Mouse (Mus musculus): ENCODE data around the gene Arhgap40.

Arhgap40 gene

DNA sequence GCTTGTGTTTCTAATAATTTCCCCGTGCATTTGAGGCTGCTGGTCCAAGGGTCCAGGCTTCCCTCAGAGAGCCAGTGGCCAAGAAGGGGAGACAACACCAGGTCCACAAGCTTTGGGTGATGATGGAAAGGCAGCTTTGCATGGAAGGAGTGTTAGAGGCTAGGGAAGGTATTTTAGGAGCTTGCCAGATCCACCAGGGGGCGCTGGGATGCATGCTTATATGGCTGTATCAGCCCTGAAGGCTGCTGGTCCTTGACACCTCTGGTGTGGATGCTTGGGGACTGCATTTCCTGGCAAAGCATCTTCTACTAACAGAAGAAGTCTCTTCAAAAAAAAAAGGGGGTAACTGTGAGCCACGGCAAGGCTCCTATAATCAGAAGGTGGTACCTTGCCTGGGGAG lies 37.5 kb downstream of the Arhgap40 start:
- peak; percentile 55 to 71 for DNase-seq (ENCODE audit: low spot score in 2 of 2)

DNA sequence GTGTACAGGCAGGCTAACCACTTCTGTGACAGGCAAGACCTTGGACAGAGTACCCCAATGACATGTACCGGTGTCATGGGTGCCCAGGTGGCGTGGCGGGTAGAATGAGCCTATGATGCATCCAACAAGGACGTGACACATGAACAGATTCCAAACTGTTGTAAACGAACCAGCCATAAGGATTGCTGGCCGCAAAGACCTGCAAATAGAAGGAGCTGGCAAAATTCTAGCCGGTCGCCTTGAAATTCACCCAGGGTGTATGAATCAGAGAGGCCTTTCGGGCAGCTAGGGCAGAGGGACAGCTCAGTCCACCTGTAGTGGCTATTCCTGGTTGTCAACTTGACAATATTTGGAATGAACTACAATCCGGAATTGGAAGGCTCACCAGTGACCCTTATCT lies 41.8 kb downstream of the Arhgap40 start:
- DNase-seq (ENCODE audit: low spot score in 2 of 2): no peak

DNA sequence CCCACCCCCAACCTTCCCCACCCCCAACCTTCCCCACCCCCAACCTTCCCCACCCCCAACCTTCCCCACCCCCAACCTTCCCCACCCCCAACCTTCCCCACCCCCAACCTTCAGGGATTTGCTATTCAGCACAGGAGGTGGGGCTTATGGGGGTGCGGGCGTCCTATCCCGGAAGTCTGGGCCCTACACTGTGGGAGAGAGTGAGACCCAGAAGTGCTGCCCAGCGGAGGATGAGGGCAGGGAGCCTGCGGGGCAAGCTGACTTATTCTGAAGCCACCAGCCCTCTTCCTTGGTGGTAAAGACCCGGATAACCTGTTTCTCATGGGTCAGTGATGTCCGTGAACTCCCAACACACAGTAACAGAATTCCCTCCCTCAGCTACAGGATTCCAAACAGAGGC lies 42.7 kb downstream of the Arhgap40 start:
- no peak for DNase-seq (ENCODE audit: low spot score in 2 of 2)

DNA sequence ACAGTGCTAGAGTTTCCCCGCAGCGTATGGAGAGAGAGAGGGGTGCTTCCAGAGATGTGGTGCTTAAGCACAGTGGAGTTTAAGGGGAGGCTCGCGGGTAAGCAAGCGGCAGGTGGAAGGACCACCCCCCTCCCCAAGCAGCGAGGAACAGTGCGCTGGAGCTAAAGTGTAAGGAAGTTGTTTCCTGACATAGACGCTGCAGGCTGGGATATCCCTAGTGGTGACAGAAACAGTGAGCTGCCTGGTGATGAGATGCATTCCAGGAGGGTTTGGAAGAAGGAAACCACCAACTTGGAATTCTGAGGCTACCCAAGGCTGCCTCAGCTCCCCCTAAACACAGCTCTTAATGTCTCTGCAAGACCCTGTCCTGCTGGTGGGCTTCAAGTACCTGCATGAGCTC lies 43.2 kb downstream of the Arhgap40 start:
- no peak for DNase-seq (ENCODE audit: low spot score in 2 of 2)

DNA sequence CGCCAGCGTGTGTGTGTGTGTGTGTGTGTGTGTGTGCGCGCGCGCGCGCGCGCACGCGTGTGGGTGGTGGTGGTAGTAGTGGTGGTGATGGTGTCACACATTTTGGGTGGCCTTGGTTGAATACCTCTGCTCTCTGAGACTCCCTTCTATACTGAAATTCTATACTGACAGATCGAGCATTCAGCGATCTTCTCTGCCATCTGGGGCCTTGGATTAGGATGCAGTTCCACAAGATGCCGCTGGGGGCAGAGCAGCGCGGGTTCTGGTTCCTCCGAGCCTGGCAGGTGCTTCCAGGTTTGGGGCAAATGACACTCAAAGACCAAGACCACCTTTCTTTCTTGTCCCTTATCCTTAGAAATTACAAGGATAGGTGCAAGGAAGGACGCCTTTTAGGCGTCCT lies 43.6 kb downstream of the Arhgap40 start:
- DNase-seq (ENCODE audit: low spot score in 2 of 2): peak; percentile 51 to 67

DNA sequence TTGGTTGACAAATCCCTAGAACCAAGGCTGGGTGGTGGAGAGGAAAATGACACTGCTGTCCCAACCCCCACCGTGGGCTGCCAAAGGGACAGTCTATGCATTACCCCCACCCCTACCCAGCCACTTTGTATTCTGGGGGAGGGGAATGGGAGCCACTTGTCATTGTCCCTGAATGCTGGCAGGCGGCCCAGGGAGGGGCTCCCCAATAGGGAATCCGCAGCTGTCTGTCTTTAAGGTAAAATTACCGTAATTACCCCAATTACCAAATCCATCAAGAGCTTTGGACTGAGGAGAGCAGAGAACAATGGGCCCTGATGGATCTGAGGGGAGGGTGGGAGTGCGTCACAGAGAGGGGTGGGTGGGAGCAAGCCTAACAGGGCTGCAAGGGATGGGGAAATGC lies 44.2 kb downstream of the Arhgap40 start:
- no peak for DNase-seq (ENCODE audit: low spot score in 2 of 2)

DNA sequence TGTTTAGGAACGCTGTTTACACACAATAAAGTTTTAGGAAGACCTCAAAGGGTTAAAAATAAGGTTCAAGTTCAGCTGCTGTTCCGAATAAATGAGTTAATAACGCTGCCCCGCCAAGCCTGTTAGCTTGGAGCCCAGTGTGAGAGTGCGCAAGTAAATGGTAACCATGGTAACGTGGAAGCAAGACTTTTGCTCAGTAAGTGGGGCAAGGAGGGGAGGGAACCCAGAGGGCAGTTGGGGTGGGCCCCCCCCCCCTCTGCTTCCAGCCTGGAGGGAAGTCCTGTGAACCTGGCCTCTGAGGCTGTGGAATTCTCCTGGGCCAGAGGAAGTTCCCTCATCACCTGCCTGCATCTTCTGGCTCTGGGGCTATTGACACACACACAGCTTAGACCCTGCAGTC lies 47.3 kb downstream of the Arhgap40 start:
- DNase-seq (ENCODE audit: low spot score in 2 of 2): no peak

DNA sequence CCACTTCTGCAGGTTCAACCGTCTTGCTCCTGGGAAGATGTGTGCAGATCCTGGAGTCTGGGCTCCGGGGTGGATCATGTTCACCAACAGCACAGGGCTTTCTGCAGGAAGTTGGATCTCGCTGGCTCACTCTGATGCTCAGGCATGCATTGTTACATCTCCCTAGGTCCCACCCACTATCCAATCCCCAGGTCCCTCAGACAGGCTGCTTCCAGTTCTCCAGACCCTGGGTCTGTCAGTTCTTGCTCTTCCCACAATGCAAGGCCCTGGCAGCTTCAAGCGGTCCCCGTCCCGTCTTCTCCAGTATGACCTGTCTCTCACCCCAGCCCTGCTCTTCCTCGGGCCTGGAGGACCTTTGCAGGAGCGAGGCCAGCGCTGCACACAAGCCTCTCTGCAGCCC lies 48.2 kb downstream of the Arhgap40 start:
- no peak for DNase-seq (ENCODE audit: low spot score in 2 of 2)

DNA sequence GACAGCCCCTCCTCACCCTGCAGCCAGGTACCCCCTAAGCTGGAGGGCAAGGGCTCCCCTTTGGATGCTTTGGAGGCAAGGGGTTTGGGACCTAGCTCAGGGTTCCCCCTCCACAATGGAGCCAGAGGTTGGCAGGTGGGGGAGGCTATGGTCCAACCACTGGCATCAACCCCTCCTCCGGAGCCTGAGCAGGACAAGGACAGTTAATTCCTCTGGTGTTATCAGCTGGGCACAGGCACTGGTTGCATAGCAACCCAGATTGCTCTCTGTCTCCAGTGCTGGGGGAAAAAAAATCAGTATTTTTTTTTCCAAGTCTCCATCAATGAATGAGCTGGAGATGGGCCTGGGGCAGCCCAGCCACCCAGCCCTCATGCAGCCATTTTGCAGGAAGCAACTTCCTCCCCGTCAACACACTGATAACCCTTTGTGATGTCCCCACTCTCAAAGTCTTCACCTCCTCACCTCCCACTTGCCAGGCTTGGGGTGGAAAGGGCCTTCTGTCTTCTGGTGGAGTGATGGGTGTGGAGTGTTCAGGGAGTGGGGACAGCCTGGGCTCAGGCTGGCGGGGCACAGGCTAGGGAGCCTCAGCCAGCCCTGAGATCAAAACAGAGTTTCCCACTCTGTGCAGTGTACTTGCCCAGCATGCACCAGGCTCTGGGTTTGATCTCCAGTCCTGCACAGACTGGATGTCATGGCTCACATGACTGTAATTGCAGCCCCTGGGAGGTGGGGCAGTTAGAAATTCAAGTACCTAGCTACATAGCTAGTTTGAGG lies 49.0 kb downstream of the Arhgap40 start:
- DNase-seq (ENCODE audit: low spot score in 2 of 2): no peak

DNA sequence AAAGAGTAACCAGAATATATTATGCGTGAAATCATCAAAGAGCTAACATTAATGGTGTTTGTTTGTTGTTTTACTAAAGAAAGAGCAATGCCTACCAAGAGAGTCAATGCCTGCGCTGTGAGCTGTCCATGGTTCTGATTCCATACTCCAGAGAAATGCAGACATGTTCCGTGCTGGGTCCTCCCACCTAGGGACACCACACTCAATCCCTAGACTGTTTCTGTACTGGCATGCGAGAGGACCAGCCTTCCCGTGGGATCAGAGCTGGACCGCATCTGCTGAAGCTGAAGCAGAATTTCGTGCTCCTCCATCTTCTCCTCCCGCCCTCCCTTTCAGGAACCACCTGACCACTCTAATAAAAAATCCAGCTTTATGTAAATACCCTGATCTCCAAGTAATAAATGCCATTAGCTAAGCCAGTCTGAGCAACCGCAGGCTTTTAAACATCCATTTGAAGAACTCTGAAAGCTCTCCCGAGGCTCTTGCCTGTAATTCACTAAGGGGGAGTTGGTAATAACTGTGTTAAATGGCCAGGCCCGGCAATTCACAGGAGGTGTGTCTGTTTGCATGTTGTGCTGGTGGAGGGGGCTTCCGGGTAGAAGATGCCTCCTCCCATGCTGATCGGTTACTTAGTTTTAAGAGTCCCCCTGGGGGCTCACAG lies 58.0 kb downstream of the Arhgap40 start:
- DNase-seq (ENCODE audit: low spot score in 2 of 2): no peak

DNA sequence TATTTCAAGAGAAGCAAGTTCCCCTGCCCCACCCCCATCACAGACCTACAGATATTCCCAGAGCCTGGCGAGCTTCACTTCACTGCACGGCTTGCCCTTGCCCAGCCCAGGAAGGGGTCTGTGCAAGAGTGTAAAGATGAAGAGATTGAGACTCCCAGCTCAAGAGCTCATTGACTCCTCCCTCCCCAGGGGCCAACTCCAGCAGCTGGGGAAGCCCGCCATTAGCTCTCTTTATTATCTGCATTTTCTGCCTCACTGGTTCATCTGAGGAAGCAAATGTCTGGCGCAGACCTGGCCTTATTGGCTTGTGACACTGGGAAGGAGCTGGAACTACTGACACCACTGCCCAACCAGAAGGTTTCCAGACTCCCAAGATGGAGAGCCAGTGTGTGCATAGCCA lies 67.4 kb downstream of the Arhgap40 start:
- DNase-seq (ENCODE audit: low spot score in 2 of 2): no peak

DNA sequence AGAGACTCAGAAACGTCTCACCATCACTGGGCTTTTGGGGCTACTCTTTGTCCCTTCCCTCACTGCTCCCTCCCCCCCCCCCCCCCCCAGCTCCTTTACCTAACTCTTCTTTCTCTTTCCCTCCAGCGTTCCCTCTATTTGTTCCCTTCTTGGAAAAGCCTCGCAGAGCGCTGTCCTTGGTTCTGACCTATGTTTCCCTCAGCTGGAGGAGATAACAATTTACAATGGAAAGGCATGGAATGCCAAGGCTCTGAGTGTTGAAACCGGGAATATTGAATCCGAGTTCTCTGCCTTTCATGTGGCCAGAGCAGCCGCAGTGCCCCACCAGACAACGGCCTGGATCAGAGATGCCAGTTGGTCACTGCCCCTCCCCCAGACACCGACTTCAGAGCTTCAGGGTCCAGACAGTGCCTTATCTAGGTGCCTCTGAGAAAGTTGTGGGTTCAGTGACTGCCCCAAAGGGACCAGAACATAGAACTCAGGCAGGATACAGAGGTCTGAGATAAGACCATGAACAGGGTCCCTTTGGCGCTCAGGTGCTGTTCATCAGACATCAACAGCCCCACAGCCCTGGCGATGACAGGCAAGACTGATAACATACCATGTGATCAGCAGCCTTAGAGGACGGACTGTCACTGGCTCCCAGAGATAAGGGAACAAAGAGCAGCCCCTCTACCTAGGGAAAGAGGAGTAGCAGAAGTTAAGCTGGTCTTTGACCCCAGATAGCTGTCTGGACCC lies 72.2 kb downstream of the Arhgap40 start:
- DNase-seq (ENCODE audit: low spot score in 2 of 2): no peak

DNA sequence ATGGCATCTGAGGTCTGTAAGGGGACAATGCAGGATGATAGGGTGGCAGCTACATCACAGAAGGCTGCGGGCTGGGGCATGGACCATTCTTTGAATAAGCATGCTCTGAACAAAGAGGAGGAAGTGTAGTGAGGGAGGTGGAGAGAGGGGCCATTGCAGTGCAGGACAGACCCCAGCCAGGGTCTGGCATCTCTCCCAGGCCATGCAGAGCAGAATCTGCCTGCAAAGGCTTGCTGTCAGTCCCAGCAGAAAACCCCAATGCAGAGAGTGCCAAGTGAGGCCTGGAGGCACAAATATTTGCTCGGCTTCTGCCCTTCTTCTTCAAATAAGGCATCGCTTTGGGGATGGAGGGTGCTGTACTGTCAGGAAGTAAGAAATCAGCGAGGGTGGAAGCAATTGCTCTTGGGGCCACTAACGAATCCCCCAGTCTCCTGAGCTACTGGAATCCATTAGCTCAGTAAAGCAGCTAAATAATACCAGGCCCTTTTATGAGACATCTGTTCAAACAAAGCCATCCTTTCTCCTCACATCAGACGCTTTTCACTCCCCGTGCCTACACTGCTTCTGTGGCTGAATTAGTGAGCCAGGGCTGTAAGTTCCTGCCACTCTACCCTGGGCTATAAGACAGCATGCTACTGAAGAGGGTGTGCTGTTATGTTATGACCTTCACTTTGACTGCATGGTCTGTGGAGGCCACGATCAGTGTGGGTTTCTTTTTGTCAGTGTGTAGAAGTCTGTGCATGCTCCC lies 76.1 kb downstream of the Arhgap40 start:
- no peak for DNase-seq (ENCODE audit: low spot score in 2 of 2)

DNA sequence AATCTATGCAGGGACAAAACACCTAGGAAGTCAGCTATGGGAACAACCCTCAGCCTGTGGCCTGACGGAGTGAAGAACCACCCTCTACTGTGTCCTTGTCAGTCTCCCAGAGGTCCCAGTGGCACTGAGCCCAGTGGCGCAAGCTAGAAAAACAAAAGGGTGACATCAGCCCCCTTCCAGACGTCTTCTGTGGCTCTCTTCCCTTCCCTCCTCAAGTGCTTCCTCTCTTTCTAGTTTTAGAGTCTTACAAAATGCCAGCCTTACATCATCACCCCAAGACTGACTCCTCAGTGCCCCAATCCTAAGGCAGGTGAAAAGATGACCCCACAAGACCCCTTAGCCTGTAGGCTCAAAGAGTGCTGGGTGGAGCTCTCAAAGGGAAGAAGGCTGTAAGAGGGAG lies 77.9 kb downstream of the Arhgap40 start:
- DNase-seq (ENCODE audit: low spot score in 2 of 2): no peak

DNA sequence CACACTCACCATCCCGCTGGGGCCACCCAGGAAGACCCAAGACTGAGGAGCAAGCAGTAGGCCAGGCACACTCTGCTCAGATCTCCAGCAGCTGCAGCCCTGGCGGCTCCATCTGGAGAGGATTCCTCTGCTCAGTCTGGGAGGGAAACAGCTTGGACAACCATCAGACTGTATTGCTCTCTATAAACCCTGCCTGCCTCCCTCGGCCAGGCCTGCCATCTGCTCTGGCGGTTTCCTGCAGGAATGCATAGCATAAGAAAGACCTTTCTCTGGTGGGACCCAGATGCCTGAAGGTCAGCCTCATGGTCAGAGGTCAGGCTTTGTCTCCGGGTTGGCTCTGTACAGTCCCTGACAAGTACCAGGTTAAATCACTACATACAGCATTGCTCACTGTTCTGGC lies 78.7 kb downstream of the Arhgap40 start:
- DNase-seq (ENCODE audit: low spot score in 2 of 2): no peak

DNA sequence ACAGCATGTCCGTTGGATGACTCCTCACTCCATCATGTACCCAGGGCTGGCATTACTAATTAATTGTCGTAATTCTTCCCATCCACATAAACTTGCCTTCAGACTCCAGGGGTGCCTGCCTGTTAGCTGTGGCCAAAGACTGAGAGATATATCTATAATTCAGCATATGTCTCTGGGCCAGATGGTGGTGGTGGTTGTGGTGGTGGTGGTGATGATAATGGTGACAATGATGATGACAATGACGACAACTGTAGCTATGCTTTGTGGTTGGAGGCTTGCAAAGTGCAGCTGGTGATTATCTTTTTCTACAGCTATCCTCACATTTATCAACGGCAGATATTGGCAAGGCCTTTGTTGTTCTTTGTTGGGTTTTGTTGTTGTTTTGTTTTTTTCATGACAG lies 80.8 kb downstream of the Arhgap40 start:
- DNase-seq (ENCODE audit: low spot score in 2 of 2): no peak

DNA sequence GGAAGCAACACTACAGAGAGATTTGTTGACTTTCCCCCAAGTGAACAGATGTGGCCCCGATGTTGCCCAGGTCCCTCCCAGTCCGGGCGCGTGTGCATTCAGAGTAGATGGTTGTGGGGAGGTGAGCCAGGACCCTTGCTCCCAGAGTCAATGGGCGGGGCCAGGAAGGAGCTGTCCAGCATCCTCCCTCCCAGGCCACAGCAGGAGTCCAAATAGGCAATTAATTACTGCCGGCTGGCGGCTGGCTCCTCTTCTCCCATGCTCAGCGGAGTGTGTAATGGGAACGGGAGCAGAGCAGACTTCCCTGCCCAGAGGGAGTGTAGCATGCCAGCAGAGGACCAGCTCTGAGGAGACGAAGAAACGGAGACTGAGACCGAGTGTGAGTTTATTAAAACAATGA lies 82.5 kb downstream of the Arhgap40 start:
- no peak for DNase-seq (ENCODE audit: low spot score in 2 of 2)

DNA sequence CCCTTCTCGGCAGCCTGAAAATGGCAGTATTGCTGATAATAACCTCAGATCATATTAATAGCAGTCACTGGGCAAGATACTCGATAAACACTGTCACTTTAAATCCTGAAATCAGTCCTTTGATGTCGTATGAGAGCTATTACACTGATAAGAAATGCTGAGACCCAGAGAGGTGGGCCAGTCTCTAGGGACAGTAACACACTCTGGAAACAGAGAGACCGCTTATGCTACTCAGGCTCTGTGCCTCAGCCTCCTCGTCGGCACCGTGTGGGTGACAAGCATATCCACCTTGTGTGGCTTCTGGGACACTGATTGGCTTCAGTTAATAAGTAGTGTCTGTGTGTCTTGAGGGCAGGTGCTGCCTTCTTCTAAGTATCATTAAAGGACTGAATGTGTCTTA lies 83.0 kb downstream of the Arhgap40 start:
- no peak for DNase-seq (ENCODE audit: low spot score in 2 of 2)

DNA sequence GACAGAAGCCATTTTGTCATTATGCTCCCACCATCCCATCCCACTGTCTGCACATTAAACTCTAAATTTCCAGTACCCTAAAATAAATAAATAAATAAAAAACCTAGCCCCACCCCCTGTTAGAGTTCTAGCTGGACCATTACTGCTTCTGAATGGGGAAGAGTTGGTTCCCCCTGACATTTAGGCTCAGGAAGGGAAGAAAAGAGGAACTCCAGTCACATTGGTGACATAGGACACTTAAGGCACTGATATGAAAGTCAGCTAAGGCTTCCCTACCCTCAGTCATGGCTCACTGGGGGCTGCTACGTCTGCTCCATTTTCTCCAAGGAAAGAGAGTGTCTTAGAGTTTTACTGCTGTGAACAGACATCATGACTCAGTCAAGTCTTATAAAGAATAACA lies 84.2 kb downstream of the Arhgap40 start:
- no peak for DNase-seq (ENCODE audit: low spot score in 2 of 2)
